Mouse (Mus musculus) mature B cell (primary cell): Measurements from ENCODE around the gene Atp5b.
"Not testable (repeated sequence)": the region's sequence is repeated elsewhere in the genome, so short reads cannot be mapped to it uniquely, and the experiment has no call there.

Experiments
- in situ Hi-C: fragments of 300-500 bp; cut with MboI; formaldehyde crosslinking; loops from 2 replicates; pipeline ENCODE4 v1.14.3; 2019

Gene Atp5b

DNA sequence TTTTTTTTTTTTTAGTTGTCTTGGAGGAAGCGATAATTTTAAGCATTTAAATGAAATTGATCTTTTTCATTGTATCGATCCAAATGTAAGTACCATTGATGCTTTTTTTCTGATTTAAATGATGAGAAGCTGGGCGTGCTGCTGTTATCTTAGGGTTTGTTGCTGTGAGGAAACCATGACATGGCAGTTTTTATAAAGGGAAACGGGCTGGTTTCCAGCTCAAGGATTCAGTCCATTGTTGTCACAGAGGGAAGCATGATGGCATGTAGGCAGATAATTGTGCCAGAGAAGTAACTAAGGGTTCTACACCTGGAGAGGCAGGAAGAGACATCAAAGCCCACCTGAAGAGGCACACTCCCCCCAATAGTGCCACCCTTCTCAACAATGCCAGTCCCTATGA, 13.9 kb upstream of the Atp5b start:
- in situ Hi-C loops, result no loop called here

DNA sequence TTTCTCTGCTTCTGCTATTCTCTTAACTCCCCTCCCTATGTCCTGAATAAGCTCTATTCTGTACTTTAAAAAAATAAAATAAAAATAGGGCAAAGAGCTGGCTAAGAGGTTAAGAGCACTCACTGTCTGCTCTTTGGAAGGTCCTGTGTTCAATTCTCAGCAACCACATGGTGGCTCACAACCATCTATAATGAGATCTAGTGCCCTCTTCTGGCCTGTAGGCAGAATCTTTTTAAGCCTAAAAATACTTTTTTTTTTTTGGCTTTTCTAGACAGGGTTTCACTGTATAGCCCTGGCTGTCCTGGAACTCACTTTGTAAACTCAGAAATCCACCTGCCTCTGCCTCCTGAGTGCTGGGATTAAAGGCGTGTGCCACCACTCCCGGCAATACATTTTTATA, 12.6 kb upstream of the Atp5b start:
- in situ Hi-C loops, result not testable (repeated sequence)

DNA sequence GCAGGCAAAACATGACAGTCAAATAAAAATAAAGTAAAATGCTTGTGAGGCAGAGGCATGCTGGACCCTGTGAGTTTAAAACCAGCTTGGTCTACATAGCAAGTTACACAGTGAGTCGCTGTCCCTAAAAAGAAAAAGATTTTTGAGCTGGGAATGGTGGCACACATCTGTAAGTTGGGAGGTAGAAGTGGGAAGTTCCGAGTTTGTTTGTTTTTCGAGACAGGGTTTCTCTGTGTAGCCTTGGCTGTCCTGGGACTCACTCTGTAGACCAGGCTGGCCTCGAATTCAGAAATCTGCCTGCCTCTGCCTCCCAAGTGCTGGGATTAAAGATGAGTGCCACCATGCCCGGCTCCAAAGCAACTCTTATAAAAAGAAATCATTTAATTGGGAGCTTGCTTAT, 4.8 kb upstream of the Atp5b start:
- in situ Hi-C loops, result not testable (repeated sequence)

DNA sequence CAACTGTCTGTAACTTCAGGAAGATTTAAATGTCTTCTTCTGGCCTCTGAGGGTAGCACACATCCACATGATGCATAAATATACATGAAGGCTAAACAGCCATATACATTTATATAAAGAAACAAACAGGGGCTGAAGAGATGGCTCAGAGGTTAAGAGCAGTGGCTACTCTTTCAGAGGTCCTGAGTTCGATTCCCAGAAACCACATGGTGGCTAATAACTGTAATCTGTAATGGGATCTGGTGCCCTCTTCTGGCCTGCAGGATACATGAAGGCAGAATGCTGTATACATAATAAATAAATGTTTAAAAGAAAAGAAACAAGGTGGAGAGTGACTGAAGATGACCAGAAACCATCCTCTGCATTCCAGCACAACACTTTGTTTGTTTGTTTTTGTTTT, 2.6 kb upstream of the Atp5b start:
- in situ Hi-C loops, result no loop called here

DNA sequence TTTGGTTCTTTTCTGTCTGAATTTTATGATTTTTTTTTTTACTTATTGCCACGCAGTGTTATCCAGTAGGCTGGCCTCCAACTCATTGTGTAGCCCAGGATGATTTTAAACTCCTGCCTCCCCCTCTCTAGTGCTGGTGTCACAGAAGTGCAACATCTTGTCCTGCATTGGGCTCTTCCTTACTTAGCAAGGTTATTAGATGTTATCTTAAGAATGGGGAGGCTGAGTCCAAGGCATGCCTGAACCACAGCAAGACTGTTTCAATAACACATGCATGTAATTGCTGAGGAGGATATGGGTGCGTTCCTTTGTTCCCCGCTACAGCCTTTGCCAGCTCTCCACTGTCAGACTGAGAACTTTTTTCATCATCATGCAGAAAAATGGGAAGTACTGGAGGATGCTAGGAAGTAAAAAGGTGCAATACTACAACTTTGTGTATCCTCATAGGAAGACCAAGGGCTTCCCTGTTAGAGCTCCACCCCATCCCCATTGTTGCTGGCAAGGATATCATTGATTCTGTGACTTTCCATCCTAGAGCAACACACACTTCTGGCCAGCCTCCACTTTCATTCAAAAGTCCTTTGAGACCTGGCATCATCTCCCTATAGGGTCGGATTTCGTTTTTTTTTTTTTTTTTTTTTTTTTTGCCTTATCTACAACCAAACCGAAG, 1.1 kb upstream of the Atp5b start:
- in situ Hi-C loops, result no loop called here

DNA sequence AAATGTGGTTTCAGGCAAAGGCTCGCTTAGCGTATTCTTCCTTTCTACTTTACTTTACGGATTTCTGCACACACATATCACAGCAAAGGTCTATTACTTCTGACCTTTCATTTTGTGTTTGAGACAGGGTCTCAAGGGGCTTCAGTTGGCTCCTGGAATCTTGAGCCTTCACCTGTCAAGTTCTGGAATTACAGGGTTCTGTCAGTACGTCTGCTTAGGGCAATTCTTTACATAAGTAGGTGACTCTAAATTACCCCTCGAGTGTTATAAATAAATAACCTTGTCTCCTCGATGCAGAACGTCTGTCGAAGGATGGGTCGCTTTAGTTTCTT, 630 bp upstream of the Atp5b start:
- in situ Hi-C loops, result no loop called here

DNA sequence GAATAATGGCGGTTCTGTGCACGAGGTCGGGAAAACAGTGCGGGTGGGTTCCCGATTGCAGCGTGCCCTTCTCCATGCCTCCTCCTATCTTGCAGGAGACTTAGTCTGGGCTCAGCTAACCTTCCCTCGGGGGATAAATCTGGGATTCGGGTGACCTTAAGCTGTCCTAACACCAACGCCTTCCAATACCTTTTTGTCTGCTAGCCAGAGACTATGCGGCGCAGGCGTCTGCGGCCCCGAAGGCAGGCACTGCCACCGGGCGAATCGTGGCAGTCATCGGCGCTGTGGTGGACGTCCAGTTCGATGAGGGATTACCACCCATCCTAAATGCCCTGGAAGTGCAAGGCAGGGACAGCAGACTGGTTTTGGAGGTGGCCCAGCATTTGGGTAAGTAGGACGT, 615 bp downstream of the Atp5b start:
- in situ Hi-C loops, result no loop called here

DNA sequence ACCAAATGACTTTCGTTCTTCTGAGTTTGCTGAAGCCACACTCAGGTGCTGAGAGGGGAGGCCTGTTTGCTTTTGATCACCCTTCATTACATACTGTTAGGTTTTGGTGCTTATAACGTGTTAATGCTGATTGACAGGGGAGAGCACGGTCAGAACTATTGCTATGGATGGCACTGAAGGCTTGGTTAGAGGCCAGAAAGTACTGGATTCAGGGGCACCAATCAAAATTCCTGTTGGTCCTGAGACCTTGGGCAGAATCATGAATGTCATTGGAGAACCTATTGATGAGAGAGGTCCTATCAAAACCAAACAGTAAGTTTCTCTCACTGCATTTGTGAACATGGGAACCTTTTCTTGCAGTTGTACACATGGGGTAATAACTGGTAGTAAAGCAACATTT, 1.1 kb downstream of the Atp5b start:
- in situ Hi-C loops, result no loop called here

DNA sequence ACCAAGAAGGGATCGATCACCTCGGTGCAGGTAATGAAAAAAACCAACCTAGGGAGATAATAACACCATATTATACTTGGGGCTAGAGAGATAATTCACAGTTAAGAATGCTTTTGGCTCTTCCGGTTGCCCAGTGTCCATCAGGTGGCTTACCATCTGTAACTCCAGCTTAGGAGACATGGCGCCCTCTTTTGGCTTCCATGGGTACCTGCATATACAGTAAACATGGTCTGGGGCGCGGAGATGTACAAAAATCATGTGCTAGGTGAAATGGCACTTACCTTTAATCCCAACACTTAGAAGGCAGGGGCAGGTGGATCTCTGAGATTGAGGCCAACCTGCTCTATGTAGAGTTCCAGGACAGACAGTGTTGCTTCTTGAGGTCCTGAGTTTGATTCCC, 3.3 kb downstream of the Atp5b start:
- in situ Hi-C loops, result no loop called here

DNA sequence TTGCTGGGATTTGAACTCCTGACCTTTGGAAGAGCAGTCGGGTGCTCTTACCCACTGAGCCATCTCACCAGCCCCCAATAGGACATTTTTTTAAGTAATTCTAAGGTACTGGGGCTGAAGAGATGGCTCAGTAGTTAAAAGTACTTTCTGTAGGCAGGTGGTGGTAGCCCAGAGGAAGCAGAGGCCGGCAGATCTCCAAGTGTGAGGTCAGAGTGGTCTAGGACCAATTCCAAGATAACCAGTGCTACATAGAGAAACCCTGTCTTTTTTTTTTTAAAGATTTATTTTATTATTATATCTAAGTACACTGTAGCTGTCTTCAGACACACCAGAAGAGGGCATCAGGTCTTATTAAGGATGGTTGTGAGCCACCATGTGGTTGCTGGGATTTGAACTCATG, 4.1 kb downstream of the Atp5b start:
- in situ Hi-C loops, result not testable (repeated sequence)

DNA sequence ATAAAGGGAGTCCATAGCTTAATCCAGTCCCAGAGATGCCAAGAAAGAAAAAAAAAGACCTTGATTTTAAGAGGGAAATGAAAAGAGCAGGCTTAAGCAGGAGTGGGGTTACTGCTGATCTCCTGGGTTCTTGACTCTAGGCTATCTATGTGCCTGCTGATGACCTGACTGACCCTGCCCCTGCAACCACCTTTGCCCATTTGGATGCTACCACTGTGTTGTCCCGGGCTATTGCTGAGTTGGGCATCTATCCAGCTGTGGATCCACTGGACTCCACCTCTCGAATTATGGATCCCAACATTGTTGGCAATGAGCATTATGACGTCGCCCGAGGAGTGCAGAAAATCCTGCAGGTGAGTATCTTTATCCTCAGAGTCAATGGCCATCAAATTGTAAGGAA, 5.1 kb downstream of the Atp5b start:
- in situ Hi-C loops, result no loop called here

DNA sequence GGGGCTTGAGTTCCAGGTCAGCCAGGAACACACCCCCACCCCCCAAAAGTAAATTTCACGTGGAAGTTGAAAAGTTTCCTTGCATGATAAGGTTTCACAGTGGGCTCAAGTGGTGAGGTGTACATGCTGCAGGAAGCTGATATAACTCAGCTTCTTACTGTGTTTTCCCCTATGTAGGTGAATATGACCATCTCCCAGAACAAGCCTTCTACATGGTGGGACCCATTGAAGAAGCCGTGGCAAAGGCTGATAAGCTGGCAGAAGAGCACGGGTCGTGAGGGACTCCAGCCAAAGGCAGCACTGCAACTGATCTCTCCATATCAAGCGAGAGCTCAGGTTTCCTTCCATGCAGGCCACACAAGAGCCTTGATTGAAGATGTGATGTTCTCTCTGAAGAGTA, 6.8 kb downstream of the Atp5b start:
- in situ Hi-C loops, result no loop called here

DNA sequence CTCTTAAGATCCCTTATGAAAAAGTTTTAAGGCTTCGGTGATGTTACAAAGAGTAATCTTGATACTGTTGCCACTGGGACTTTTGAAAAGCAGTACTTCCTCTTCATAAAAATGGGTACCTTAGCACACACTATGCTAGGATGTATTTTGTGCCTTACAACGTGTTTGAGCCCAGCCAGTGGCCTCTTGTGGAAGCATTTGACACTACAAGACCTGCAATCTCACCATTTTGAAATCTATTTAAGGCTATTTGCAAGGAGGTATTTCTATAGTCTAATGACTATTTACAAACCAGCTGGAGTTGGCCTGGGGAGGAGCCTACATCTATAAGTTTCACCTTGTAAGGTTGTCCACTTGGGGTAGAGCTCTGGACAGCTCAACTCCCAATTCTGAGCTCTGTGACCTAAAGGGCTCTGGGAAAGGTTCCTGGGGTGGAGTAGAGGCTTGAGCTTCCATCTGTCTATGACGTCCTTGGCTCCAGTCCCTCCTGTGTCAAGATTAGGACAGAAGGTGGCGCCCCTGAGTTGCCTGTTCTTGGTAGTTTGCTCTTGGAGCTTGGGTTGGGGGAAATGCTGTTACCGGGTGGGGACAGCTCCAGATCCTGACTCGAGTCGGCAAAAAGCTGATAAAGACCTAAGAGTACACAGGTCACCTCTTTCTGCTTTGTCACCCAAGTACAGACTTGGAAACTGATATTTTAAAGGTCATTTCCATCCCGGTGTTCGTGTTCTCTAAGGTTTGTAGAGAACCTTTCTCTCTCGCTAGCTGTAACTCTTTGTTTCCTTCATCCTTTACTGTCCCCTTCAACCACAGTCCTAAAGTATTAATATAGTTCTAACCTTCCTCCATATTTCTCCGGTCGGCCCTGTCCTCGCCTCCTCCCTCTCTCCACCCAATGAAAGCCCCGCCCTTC, 7.8 kb downstream of the Atp5b start:
- in situ Hi-C loops, result no loop called here

DNA sequence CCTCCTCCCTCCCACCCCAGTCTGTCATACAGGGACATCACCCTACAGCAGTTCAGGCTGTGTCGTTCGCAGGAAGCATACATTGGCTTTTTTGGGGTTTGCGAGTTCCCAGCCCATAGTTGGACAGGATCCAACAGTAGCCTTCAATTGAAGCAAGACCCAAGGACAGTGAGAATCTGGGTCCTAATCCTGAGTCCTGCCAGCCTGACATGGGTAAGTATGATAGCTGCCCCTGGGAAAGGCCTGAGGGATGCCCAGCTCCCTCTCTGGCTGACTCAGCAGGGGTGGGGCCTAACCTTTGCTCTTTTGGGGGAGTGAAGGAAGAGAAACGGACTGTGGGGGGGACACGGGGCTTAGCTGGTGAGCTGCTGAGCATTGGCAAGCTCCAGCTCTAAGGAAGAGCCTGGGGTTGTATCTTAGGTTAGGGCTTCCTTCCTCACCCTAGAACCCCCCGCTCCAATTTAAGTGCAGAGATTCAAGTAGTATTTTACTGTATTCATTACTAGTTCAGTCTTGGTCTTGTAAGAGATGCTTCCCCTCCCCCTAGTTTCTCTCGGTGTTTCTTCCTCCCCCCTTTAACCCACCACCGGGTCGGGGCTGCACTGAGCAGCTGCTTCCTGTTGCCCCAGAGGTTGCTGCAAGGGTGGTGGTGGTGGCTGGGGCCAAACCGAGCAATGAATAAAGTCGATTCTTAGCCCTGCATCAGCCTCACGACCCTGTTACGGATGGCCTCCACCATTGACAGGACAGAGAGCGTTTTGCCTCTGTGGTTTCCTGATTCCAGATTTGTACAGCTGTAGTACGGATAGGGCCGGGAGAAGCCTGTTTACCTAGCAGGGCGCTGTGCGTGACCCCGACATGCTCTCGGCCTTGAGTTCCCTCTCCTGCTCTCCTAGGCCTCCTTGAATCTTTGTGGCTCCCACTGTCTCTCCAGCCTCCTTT, 8.8 kb downstream of the Atp5b start, which contains the start of gene Baz2a:
Gene Baz2a (plus strand): TSS at position 14 of the 942 bp plus-strand sequence.
- in situ Hi-C loops, result no loop called here

DNA sequence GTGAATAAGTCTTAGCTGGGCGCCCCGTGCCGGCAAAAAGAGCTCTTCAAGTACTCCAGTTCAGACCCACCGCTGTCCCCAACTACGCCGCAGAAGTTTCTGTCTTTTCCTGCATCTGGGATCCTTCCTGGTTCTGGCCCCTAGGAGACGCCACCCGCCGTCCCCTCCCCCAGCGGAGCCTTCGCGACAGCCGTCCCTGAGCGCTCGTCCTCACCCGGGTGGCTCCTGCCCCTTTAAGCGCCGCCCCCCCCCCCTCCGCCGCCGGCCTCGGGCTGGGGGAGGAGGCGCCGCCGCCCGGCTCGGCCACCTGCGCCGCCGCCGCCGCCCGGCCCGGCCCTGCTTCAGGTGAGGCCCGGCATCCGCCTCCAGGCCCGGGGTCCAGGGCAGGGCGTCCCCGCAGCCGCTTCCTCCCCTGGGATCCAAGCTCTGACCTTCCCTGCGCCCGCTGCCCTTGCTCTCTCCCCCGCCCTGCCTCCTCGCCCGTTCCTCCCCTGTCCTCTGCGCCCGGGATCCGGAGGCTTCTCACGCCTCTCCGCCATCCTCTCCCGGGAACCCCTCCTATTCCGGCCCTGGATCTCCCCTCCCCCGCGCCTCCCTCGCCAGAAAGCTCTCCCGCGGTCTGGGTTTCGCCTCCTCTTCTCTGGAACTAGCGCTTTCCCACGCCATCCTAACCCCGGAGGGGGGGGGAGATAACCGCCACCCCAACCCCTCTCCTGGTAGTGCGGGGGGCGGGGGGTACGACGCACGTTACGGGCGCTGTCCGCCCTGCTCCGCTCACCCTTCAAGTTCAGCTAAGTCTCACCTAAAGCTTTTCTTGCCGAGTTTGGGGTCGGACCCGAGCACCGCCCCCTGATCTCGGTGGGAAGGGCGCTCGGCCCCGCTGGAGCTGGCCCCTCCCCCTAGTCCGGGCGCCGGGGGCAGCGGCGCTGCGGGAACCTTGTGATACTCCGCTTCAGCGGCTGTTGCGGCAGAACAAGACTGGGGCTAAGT, 9.7 kb downstream of the Atp5b start:
- in situ Hi-C loops, result no loop called here

DNA sequence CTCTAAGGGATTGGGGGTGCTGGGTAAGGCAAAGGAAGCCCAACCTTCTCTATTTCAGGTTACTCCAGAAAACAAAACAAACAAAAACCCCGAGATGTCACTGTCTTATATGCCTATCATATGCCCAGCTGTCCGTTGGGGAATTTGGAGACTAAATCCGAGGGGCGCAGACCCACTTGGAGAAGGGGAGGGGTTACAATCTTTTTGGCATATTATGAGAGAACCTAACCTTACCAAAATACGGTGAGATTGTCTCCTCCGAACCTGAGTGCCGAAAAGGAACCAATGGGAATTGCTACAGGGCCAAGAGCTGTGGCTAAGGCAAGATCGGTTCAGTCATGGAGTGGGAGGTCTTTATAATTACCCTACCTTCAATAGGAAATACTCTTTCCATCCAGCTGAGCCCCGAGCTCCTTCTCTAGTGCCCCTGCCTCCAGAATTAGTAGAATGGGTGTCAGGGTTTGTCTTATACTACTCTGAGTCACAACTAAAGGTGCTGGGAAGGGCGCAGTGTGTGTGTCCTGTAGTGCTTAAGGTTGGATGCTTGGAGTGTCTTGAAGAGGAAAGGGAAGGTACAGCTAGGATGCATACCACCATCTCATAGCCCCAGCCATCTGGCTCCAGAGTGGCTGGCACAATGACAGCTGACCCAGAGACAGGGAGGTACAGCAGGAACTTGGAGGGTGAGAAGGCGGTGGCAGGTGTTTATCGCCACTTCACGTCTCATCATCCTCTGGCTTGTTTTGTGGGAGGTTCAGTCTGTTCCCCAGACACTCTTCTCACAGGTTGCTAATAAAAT, 10.6 kb downstream of the Atp5b start:
- in situ Hi-C loops, result no loop called here

DNA sequence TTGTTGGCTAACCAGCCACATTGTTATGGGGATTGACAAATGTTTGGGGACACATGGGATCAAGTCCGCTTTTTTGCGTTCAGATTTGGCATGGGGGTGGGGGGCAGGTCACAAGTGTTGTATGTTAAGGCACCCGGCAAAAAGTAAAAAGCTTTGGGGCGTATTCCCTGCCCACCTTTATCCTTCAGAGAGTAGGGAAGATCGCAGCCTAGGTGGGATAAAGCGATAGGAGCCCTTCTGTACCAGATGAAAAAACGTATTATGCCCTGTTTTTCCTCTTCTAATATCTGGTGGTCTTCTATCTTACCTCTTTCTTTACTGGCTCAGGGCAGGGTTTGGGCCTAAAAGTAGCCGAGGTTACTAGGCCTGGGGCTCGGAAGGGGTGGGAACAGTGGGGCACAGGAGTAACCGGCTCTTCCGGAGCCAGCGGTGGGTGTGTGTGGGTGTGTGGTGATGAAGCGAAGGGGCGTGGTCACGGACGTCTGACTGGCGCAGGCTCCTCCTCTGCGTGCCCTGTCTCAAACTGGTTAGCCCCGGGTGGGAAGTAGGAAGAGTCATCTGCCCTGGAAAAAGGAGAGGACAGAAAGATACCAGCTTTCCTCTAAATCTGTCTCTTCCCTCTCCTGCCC, 11.4 kb downstream of the Atp5b start:
- in situ Hi-C loops, result no loop called here

DNA sequence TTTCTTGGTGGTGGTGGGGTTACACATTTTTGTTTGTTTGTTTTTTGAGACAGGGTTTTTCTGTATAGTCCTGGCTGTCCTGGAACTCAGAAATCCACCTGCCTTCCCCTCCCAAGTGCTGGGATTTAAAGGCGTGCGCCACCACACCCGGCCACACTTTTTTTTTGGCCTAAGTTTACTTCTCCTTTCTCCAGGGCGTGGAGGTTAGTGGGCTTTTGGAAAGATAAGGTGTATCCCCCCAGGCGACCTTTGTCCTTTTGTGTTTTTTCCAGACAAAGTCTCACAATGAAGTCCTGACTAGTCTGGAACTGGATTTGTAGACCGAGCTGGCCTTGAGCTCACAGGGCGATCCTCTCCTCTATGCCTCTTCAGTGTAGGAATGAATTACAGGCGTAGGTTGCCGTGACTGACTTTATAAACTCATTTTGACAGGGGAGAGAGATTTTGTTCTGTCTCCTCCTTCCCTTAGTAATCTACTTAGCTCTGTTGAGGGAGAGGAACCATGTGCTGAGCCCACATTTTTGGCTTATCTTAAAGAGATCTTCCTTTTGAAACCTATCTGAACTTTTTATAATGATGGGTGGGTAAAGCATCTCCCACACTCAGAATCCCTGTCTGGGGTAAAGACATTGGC, 12.0 kb downstream of the Atp5b start:
- in situ Hi-C loops, result no loop called here

DNA sequence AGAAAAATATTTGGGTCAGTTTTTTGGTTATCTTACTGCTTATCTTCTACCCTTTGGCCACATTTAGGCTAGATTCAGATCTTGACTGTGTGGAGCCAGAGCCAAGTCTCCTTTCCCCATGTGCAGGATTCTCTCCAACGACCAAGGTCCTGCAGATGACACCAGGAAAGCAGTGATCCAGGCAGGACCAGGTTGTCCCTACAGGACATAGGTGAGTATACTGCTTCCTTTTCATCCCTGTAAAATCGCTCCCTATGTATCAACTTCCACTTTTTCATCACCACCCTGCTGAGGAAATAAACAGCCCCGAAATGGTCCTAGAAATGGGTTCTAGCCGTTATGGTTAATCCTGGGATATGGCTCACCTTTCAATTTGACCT, 13.2 kb downstream of the Atp5b start:
- in situ Hi-C loops, result no loop called here
